In genomic region chr2:92391116-92391515, GRCm38 (mm10) we compare ENCODE assay signal across 10 mouse cellular contexts. TPM values are rescaled to one million over a fixed set of nuclear protein-coding genes. Genes with fewer than 3 reads are reported as not detected.
DNase-seq lines count a peak whose midpoint lies in the region; ATAC-seq and TF ChIP-seq lines count a peak whose summit lies in the region.
"Had no signal": no experiment of that assay in that cellular context is flagged by ENCODE, and none has a peak within 500 bp of the region (broad histone marks: within the 10 kb centered on the region; RNA-seq: fewer than 3 reads in every experiment).

No protein-coding gene starts in this region.

- no peak overlapping the region for H3K4me3 ChIP-seq in forebrain, embryonic 12.5 days (replicated peaks)
- no peak overlapping the region for H3K4me3 ChIP-seq in forebrain, postnatal 0 days (ENCODE audit: low read depth, low read length)
- H3K4me3 ChIP-seq in midbrain, embryonic 11.5 days (ENCODE audit: low read depth, low read length), result no peak overlapping the region
- H3K4me3 ChIP-seq in midbrain, embryonic 16.5 days (ENCODE audit: low read depth, low read length), result no peak overlapping the region
- H3K4me3 ChIP-seq in hindbrain, embryonic 15.5 days, result no peak overlapping the region
- no peak overlapping the region for H3K4me3 ChIP-seq in stomach, embryonic 14.5 days (ENCODE audit: low read depth, low read length)
- H3K4me3 ChIP-seq in heart, adult 2 months, result no peak overlapping the region

- intact Hi-C loops in heart, adult 2 months (cut with DNase I), result no loop called here

- H3K9ac ChIP-seq in forebrain, embryonic 12.5 days, result peak overlapping the region; percentile 63; the same call in 1 of the 2 replicates
- no peak overlapping the region for H3K9ac ChIP-seq in forebrain, postnatal 0 days
- peak overlapping the region; percentile 61; the same call in 1 of the 2 replicates for H3K9ac ChIP-seq in midbrain, embryonic 11.5 days (ENCODE audit: low read length)
- H3K9ac ChIP-seq in midbrain, embryonic 16.5 days (ENCODE audit: low read depth, low read length), result no peak overlapping the region
- no peak overlapping the region for H3K9ac ChIP-seq in hindbrain, embryonic 15.5 days
- H3K9ac ChIP-seq in stomach, embryonic 14.5 days (replicated peaks; ENCODE audit: low read depth, low read length), result no peak overlapping the region
- H3K9ac ChIP-seq in heart, adult 2 months (ENCODE audit: low read depth, low read length), result no peak overlapping the region

- H3K4me1 ChIP-seq in forebrain, embryonic 12.5 days, result peaks cover 58% of the 10 kb centered on the region
- H3K4me1 ChIP-seq in forebrain, postnatal 0 days (ENCODE audit: insufficient read depth), result peaks cover 29% of the 10 kb centered on the region
- H3K4me1 ChIP-seq in midbrain, embryonic 11.5 days (ENCODE audit: control insufficient read depth, insufficient read depth, low read length), result peaks cover 50% of the 10 kb centered on the region
- H3K4me1 ChIP-seq in midbrain, embryonic 16.5 days (ENCODE audit: control insufficient read depth, insufficient read depth, low read length), result peaks cover 45% of the 10 kb centered on the region
- peaks cover 62% of the 10 kb centered on the region for H3K4me1 ChIP-seq in hindbrain, embryonic 15.5 days (replicated peaks)
- peaks cover 38% of the 10 kb centered on the region for H3K4me1 ChIP-seq in stomach, embryonic 14.5 days (ENCODE audit: control insufficient read depth, insufficient read depth, low read length)
- H3K4me1 ChIP-seq in heart, adult 2 months (ENCODE audit: control insufficient read depth, insufficient read depth, low read length), result peaks cover 2% of the 10 kb centered on the region; the same call in 1 of the 2 replicates

- no peak for TF ChIP-seq EP300 in heart, adult 2 months (IDR thresholded peaks at IDR 0.05; ENCODE audit: insufficient read depth, low read depth, low read length)

- H3K36me3 ChIP-seq in forebrain, embryonic 12.5 days (replicated peaks), result peaks cover 18% of the 10 kb centered on the region
- peaks cover 16% of the 10 kb centered on the region for H3K36me3 ChIP-seq in forebrain, postnatal 0 days (ENCODE audit: insufficient read depth)
- peaks cover 12% of the 10 kb centered on the region for H3K36me3 ChIP-seq in midbrain, embryonic 11.5 days (ENCODE audit: control insufficient read depth, insufficient read depth, low read length)
- H3K36me3 ChIP-seq in midbrain, embryonic 16.5 days (ENCODE audit: control insufficient read depth, insufficient read depth, low read length), result peaks cover 12% of the 10 kb centered on the region
- peaks cover 14% of the 10 kb centered on the region for H3K36me3 ChIP-seq in hindbrain, embryonic 15.5 days
- peaks cover 7% of the 10 kb centered on the region for H3K36me3 ChIP-seq in stomach, embryonic 14.5 days (ENCODE audit: control insufficient read depth, insufficient read depth, low read length)
- H3K36me3 ChIP-seq in heart, adult 2 months (ENCODE audit: control insufficient read depth, insufficient read depth, low read length), result no peaks in the 10 kb centered on the region

- no peak for TF ChIP-seq CTCF in forebrain, postnatal 0 days (IDR thresholded peaks at IDR 0.05; ENCODE audit: low read depth)
- no peak for TF ChIP-seq CTCF in heart, adult 2 months (IDR thresholded peaks at IDR 0.05)

- H3K27ac ChIP-seq in forebrain, embryonic 12.5 days, result 0 out of 2 replicates have a peak overlapping the region, but pooled peaks have one; percentile 91
- no peak overlapping the region for H3K27ac ChIP-seq in forebrain, postnatal 0 days (ENCODE audit: low read depth, low read length)
- H3K27ac ChIP-seq in midbrain, embryonic 11.5 days (ENCODE audit: low read depth, low read length), result no peak overlapping the region
- no peak overlapping the region for H3K27ac ChIP-seq in midbrain, embryonic 16.5 days (ENCODE audit: low read length)
- H3K27ac ChIP-seq in hindbrain, embryonic 15.5 days (replicated peaks), result peak overlapping the region; percentile 77; the same call in 1 of the 2 replicates
- H3K27ac ChIP-seq in stomach, embryonic 14.5 days (ENCODE audit: low read length), result no peak overlapping the region
- H3K27ac ChIP-seq in heart, adult 2 months, result no peak overlapping the region

- no peak for TF ChIP-seq POLR2A in heart, adult 2 months (IDR thresholded peaks at IDR 0.05; ENCODE audit: insufficient read depth, low read depth, low read length)

- no peaks in the 10 kb centered on the region for H3K9me3 ChIP-seq in forebrain, embryonic 12.5 days
- no peaks in the 10 kb centered on the region for H3K9me3 ChIP-seq in forebrain, postnatal 0 days (ENCODE audit: low read length)
- no peaks in the 10 kb centered on the region for H3K9me3 ChIP-seq in midbrain, embryonic 11.5 days (ENCODE audit: control insufficient read depth, low read length)
- no peaks in the 10 kb centered on the region for H3K9me3 ChIP-seq in midbrain, embryonic 16.5 days (replicated peaks; ENCODE audit: control insufficient read depth, low read length, poor library complexity, severe bottlenecking)
- H3K9me3 ChIP-seq in hindbrain, embryonic 15.5 days, result no peaks in the 10 kb centered on the region
- no peaks in the 10 kb centered on the region for H3K9me3 ChIP-seq in stomach, embryonic 14.5 days (ENCODE audit: control insufficient read depth, low read depth, low read length)

- peak overlapping the region; percentile 69 for H3K4me2 ChIP-seq in forebrain, embryonic 12.5 days
- H3K4me2 ChIP-seq in forebrain, postnatal 0 days (ENCODE audit: low read depth), result no peak overlapping the region
- H3K4me2 ChIP-seq in midbrain, embryonic 11.5 days, result peak overlapping the region; percentile 46
- H3K4me2 ChIP-seq in midbrain, embryonic 16.5 days (ENCODE audit: low read length), result no peak overlapping the region
- peak overlapping the region; percentile 57; the same call in 1 of the 2 replicates for H3K4me2 ChIP-seq in hindbrain, embryonic 15.5 days
- peak overlapping the region; percentile 62; the same call in 1 of the 2 replicates for H3K4me2 ChIP-seq in stomach, embryonic 14.5 days (replicated peaks; ENCODE audit: low read depth, low read length)

- 89% methylated on average over 8 of the region's 8 CpGs for WGBS in forebrain, embryonic 12.5 days
- WGBS in forebrain, postnatal 0 days, result 69% methylated on average over 8 of the region's 8 CpGs
- 85% methylated on average over 8 of the region's 8 CpGs for WGBS in midbrain, embryonic 11.5 days
- 90% methylated on average over 8 of the region's 8 CpGs for WGBS in midbrain, embryonic 16.5 days
- WGBS in hindbrain, embryonic 15.5 days, result 76% methylated on average over 8 of the region's 8 CpGs
- 83% methylated on average over 8 of the region's 8 CpGs for WGBS in stomach, embryonic 14.5 days
- 83% methylated on average over 8 of the region's 8 CpGs for WGBS in heart, adult 2 months

- DNase-seq in forebrain, postnatal 0 days, result no peak
- DNase-seq in midbrain, embryonic 11.5 days (ENCODE audit: low spot score, missing footprints), result no peak
- no peak for DNase-seq in heart, adult 2 months
- DNase-seq in gastrocnemius, postnatal 10 days, result no peak
- DNase-seq: B cell, adult 2 months; heart, postnatal 4 days had no signal

- no peak for ATAC-seq in forebrain, embryonic 12.5 days (ENCODE audit: low FRiP score)
- no peak for ATAC-seq in forebrain, postnatal 0 days
- no peak for ATAC-seq in midbrain, embryonic 11.5 days (ENCODE audit: low FRiP score)
- no peak for ATAC-seq in midbrain, embryonic 16.5 days
- no peak for ATAC-seq in hindbrain, embryonic 15.5 days (ENCODE audit: low FRiP score, low read depth)
- ATAC-seq in stomach, embryonic 14.5 days (ENCODE audit: insufficient number of reproducible peaks, insufficient read depth, low FRiP score, low read depth), result no peak

- no peaks in the 10 kb centered on the region for H3K79me2 ChIP-seq in heart, adult 2 months (replicated peaks; ENCODE audit: control insufficient read depth, insufficient read depth, low read length)

- H3K27me3 ChIP-seq in forebrain, embryonic 12.5 days, result 0 out of 2 replicates have a peak, but pooled peaks cover 10% of the 10 kb centered on the region
- H3K27me3 ChIP-seq in forebrain, postnatal 0 days (ENCODE audit: insufficient read depth, low read length), result no peaks in the 10 kb centered on the region
- H3K27me3 ChIP-seq in midbrain, embryonic 11.5 days (ENCODE audit: control insufficient read depth, insufficient read depth, low read length), result no peaks in the 10 kb centered on the region
- H3K27me3 ChIP-seq in midbrain, embryonic 16.5 days (ENCODE audit: control insufficient read depth, insufficient read depth, low read depth, low read length), result no peaks in the 10 kb centered on the region
- no peaks in the 10 kb centered on the region for H3K27me3 ChIP-seq in hindbrain, embryonic 15.5 days
- no peaks in the 10 kb centered on the region for H3K27me3 ChIP-seq in stomach, embryonic 14.5 days (ENCODE audit: control insufficient read depth, insufficient read depth, low read length)
- H3K27me3 ChIP-seq in heart, adult 2 months (ENCODE audit: control insufficient read depth, insufficient read depth, low read length), result no peaks in the 10 kb centered on the region

RNA-seq across cellular contexts. Expression of gene 1700029I15Rik, which starts 8.8 kb away (rescaled TPM):
- polyA plus RNA-seq in forebrain, embryonic 12.5 days (2016; fragmentation: Nextera tagmentation; extraction: Ambion mirVana), result 5.6 and 6.8 TPM in 2 replicates
- 2.3 and 2.6 TPM in 2 replicates for total RNA-seq in forebrain, postnatal 0 days (2014; rRNA removed)
- 2.4 and 3.1 TPM in 2 replicates for polyA plus RNA-seq in forebrain, postnatal 0 days (2015; fragmentation: Nextera tagmentation; extraction: Ambion mirVana)
- 1.5 and 2.0 TPM in 2 replicates for polyA plus RNA-seq in midbrain, embryonic 11.5 days (2014; fragmentation: Nextera tagmentation; extraction: Ambion mirVana)
- polyA plus RNA-seq in midbrain, embryonic 16.5 days (2015; fragmentation: Nextera tagmentation; extraction: Ambion mirVana), result 6.1 and 9.5 TPM in 2 replicates
- 7.8 and 8.8 TPM in 2 replicates for polyA plus RNA-seq in hindbrain, embryonic 15.5 days (2015; fragmentation: Nextera tagmentation; extraction: Ambion mirVana)
- polyA plus RNA-seq in stomach, embryonic 14.5 days (2014; fragmentation: Nextera tagmentation; extraction: Ambion mirVana), result 1.4 and 2.6 TPM in 2 replicates
- 1 to 10 TPM in 1 of 2 experiments, under 1 TPM in 1; 0.63 to 1.1 TPM for total RNA-seq in heart, adult 2 months (2021)
- polyA plus RNA-seq in heart, adult 2 months (2012; rRNA removed), result 2.4 and 2.8 TPM in 2 replicates
- total RNA-seq in gastrocnemius, postnatal 10 days (2021), result 1 to 10 TPM in 1 of 2 experiments, under 1 TPM in 1; 0.80 to 1.9 TPM

RNA-seq across cellular contexts. Expression of gene Mapk8ip1, which starts 9.9 kb away (rescaled TPM):
- 83.2 and 83.5 TPM in 2 replicates for polyA plus RNA-seq in forebrain, embryonic 12.5 days (2016; fragmentation: Nextera tagmentation; extraction: Ambion mirVana)
- 223 and 225 TPM in 2 replicates for total RNA-seq in forebrain, postnatal 0 days (2014; rRNA removed)
- polyA plus RNA-seq in forebrain, postnatal 0 days (2015; fragmentation: Nextera tagmentation; extraction: Ambion mirVana), result 129 and 150 TPM in 2 replicates
- polyA plus RNA-seq in midbrain, embryonic 11.5 days (2014; fragmentation: Nextera tagmentation; extraction: Ambion mirVana), result 34.5 and 37.1 TPM in 2 replicates
- 126 and 129 TPM in 2 replicates for polyA plus RNA-seq in midbrain, embryonic 16.5 days (2015; fragmentation: Nextera tagmentation; extraction: Ambion mirVana)
- polyA plus RNA-seq in hindbrain, embryonic 15.5 days (2015; fragmentation: Nextera tagmentation; extraction: Ambion mirVana), result 162 and 178 TPM in 2 replicates
- polyA plus RNA-seq in stomach, embryonic 14.5 days (2014; fragmentation: Nextera tagmentation; extraction: Ambion mirVana), result 11.3 and 12.7 TPM in 2 replicates
- total RNA-seq in heart, adult 2 months (2021), result 1 to 10 TPM; 3.8 to 4.5 TPM
- 6.9 and 7.1 TPM in 2 replicates for polyA plus RNA-seq in heart, adult 2 months (2012; rRNA removed)
- total RNA-seq in gastrocnemius, postnatal 10 days (2021), result 10 to 100 TPM; 24.1 to 27.2 TPM

RNA-seq across cellular contexts. Expression of gene Large2, which starts 16.4 kb away (rescaled TPM):
- 5.3 and 5.5 TPM in 2 replicates for polyA plus RNA-seq in forebrain, embryonic 12.5 days (2016; fragmentation: Nextera tagmentation; extraction: Ambion mirVana)
- total RNA-seq in forebrain, postnatal 0 days (2014; rRNA removed), result 0.10 and 1.8 TPM in 2 replicates
- 1.1 and 1.5 TPM in 2 replicates for polyA plus RNA-seq in forebrain, postnatal 0 days (2015; fragmentation: Nextera tagmentation; extraction: Ambion mirVana)
- 8.9 and 10.6 TPM in 2 replicates for polyA plus RNA-seq in midbrain, embryonic 11.5 days (2014; fragmentation: Nextera tagmentation; extraction: Ambion mirVana)
- 1.9 and 2.0 TPM in 2 replicates for polyA plus RNA-seq in midbrain, embryonic 16.5 days (2015; fragmentation: Nextera tagmentation; extraction: Ambion mirVana)
- polyA plus RNA-seq in hindbrain, embryonic 15.5 days (2015; fragmentation: Nextera tagmentation; extraction: Ambion mirVana), result 1.5 TPM in 2 replicates
- 14.8 and 14.9 TPM in 2 replicates for polyA plus RNA-seq in stomach, embryonic 14.5 days (2014; fragmentation: Nextera tagmentation; extraction: Ambion mirVana)
- total RNA-seq in heart, adult 2 months (2021), result not detected
- polyA plus RNA-seq in heart, adult 2 months (2012; rRNA removed), result 0.50 and 0.84 TPM in 2 replicates
- total RNA-seq in gastrocnemius, postnatal 10 days (2021), result under 1 TPM; 0.40 to 0.70 TPM

RNA-seq across cellular contexts. Expression of gene Pex16, which starts 16.6 kb away (rescaled TPM):
- polyA plus RNA-seq in forebrain, embryonic 12.5 days (2016; fragmentation: Nextera tagmentation; extraction: Ambion mirVana), result 22.8 and 24.2 TPM in 2 replicates
- total RNA-seq in forebrain, postnatal 0 days (2014; rRNA removed), result 33.5 and 41.1 TPM in 2 replicates
- polyA plus RNA-seq in forebrain, postnatal 0 days (2015; fragmentation: Nextera tagmentation; extraction: Ambion mirVana), result 53.2 and 53.7 TPM in 2 replicates
- 17.7 and 20.0 TPM in 2 replicates for polyA plus RNA-seq in midbrain, embryonic 11.5 days (2014; fragmentation: Nextera tagmentation; extraction: Ambion mirVana)
- polyA plus RNA-seq in midbrain, embryonic 16.5 days (2015; fragmentation: Nextera tagmentation; extraction: Ambion mirVana), result 39.7 and 40.1 TPM in 2 replicates
- 37.3 and 40.1 TPM in 2 replicates for polyA plus RNA-seq in hindbrain, embryonic 15.5 days (2015; fragmentation: Nextera tagmentation; extraction: Ambion mirVana)
- 20.0 and 23.2 TPM in 2 replicates for polyA plus RNA-seq in stomach, embryonic 14.5 days (2014; fragmentation: Nextera tagmentation; extraction: Ambion mirVana)
- total RNA-seq in heart, adult 2 months (2021), result 10 to 100 TPM; 19.6 to 23.1 TPM
- polyA plus RNA-seq in heart, adult 2 months (2012; rRNA removed), result 35.6 and 36.8 TPM in 2 replicates
- total RNA-seq in gastrocnemius, postnatal 10 days (2021), result 10 to 100 TPM; 19.0 to 22.2 TPM

RNA-seq across cellular contexts. Expression of gene Cry2, which starts 42.7 kb away (rescaled TPM):
- polyA plus RNA-seq in forebrain, embryonic 12.5 days (2016; fragmentation: Nextera tagmentation; extraction: Ambion mirVana), result 29.1 and 31.2 TPM in 2 replicates
- 26.5 and 36.7 TPM in 2 replicates for total RNA-seq in forebrain, postnatal 0 days (2014; rRNA removed)
- 28.5 and 43.2 TPM in 2 replicates for polyA plus RNA-seq in forebrain, postnatal 0 days (2015; fragmentation: Nextera tagmentation; extraction: Ambion mirVana)
- 20.5 and 21.9 TPM in 2 replicates for polyA plus RNA-seq in midbrain, embryonic 11.5 days (2014; fragmentation: Nextera tagmentation; extraction: Ambion mirVana)
- polyA plus RNA-seq in midbrain, embryonic 16.5 days (2015; fragmentation: Nextera tagmentation; extraction: Ambion mirVana), result 51.6 and 53.4 TPM in 2 replicates
- polyA plus RNA-seq in hindbrain, embryonic 15.5 days (2015; fragmentation: Nextera tagmentation; extraction: Ambion mirVana), result 41.1 and 47.9 TPM in 2 replicates
- 24.2 and 25.7 TPM in 2 replicates for polyA plus RNA-seq in stomach, embryonic 14.5 days (2014; fragmentation: Nextera tagmentation; extraction: Ambion mirVana)
- total RNA-seq in heart, adult 2 months (2021), result 10 to 100 TPM; 12.7 to 29.3 TPM
- 19.1 and 24.5 TPM in 2 replicates for polyA plus RNA-seq in heart, adult 2 months (2012; rRNA removed)
- 10 to 100 TPM; 35.7 to 42.7 TPM for total RNA-seq in gastrocnemius, postnatal 10 days (2021)

Comparison
In these comparisons a context has a peak if more than half of its experiments do, and no peak if none do; other contexts are left out.
1. H3K27ac ChIP-seq: peak in forebrain, embryonic 12.5 days (single experiment) and hindbrain, embryonic 15.5 days (single experiment); none in forebrain, postnatal 0 days (single experiment), midbrain, embryonic 11.5 days (single experiment), midbrain, embryonic 16.5 days (single experiment), stomach, embryonic 14.5 days (single experiment) and heart, adult 2 months (single experiment).
2. H3K4me2 ChIP-seq: peak in forebrain, embryonic 12.5 days (single experiment), midbrain, embryonic 11.5 days (single experiment), hindbrain, embryonic 15.5 days (single experiment) and stomach, embryonic 14.5 days (single experiment); none in forebrain, postnatal 0 days (single experiment) and midbrain, embryonic 16.5 days (single experiment).
3. H3K9ac ChIP-seq: peak in forebrain, embryonic 12.5 days (single experiment) and midbrain, embryonic 11.5 days (single experiment); none in forebrain, postnatal 0 days (single experiment), midbrain, embryonic 16.5 days (single experiment), hindbrain, embryonic 15.5 days (single experiment), stomach, embryonic 14.5 days (single experiment) and heart, adult 2 months (single experiment).